Mouse (Mus musculus): ENCODE measurements around the gene Ppm1b. TPM values are rescaled to one million over a fixed set of nuclear protein-coding genes. Genes with fewer than 3 reads are reported as not detected.

The Ppm1b gene
- polyA plus RNA-seq, 1 experiment from 2014 or later = 91.4 TPM

GRCm38 (mm10) chr17:85038311-85038710 lies 81.8 kb downstream of the Ppm1b start:
- Histone ChIP-seq H3K9ac (replicated peaks) (no peak overlapping the region), H3K27me3 (no peaks in the 10 kb centered on the region), H3K4me3 (replicated peaks) (no peak overlapping the region), H3K4me2 (no peak overlapping the region), H3K36me3 (no peaks in the 10 kb centered on the region), H3K27ac (no peak overlapping the region), H3K4me1 (replicated peaks) (no peaks in the 10 kb centered on the region), H3K9me3 (no peaks in the 10 kb centered on the region)
- WGBS = 79% methylated on average over 4 of the region's 4 CpGs
- no peak for ATAC-seq (ENCODE audit: insufficient number of reproducible peaks, insufficient read depth, low FRiP score, low TSS enrichment, low read depth)

- ATAC-seq (ENCODE audit: insufficient number of reproducible peaks, insufficient read depth, low FRiP score, low TSS enrichment, low read depth) = no peak
Observed at GRCm38 (mm10) chr17:85038761-85039160, 82.2 kb downstream of the Ppm1b start.

GRCm38 (mm10) chr17:85040913-85041312 lies 84.4 kb downstream of the Ppm1b start:
- Histone ChIP-seq H3K4me3 (replicated peaks) (no peak overlapping the region), H3K27ac (no peak overlapping the region), H3K9ac (replicated peaks) (no peak overlapping the region), H3K27me3 (no peaks in the 10 kb centered on the region), H3K4me1 (replicated peaks) (no peaks in the 10 kb centered on the region), H3K36me3 (no peaks in the 10 kb centered on the region), H3K9me3 (no peaks in the 10 kb centered on the region), H3K4me2 (no peak overlapping the region)
- ATAC-seq (ENCODE audit: insufficient number of reproducible peaks, insufficient read depth, low FRiP score, low TSS enrichment, low read depth) = no peak
- 78% methylated on average over 7 of the region's 7 CpGs for WGBS

More at GRCm38 (mm10) chr17:85038761-85039160, 82.2 kb downstream of the Ppm1b start:
- H3K27ac ChIP-seq = no peak overlapping the region
- no peaks in the 10 kb centered on the region for H3K27me3 ChIP-seq
- no peak overlapping the region for H3K4me3 ChIP-seq (replicated peaks)
- no peak overlapping the region for H3K4me2 ChIP-seq
- no peaks in the 10 kb centered on the region for H3K36me3 ChIP-seq
- H3K9me3 ChIP-seq = no peaks in the 10 kb centered on the region
- H3K4me1 ChIP-seq (replicated peaks) = no peaks in the 10 kb centered on the region
- no peak overlapping the region for H3K9ac ChIP-seq (replicated peaks)
- 94% methylated on average over 5 of the region's 5 CpGs for WGBS

- Histone ChIP-seq H3K9ac (replicated peaks) (no peak overlapping the region), H3K4me2 (no peak overlapping the region), H3K4me1 (replicated peaks) (no peaks in the 10 kb centered on the region), H3K27me3 (no peaks in the 10 kb centered on the region), H3K27ac (no peak overlapping the region), H3K36me3 (no peaks in the 10 kb centered on the region), H3K4me3 (replicated peaks) (no peak overlapping the region), H3K9me3 (no peaks in the 10 kb centered on the region)
- 87% methylated on average over 6 of the region's 6 CpGs for WGBS
- no peak for ATAC-seq (ENCODE audit: insufficient number of reproducible peaks, insufficient read depth, low FRiP score, low TSS enrichment, low read depth)
Observed at GRCm38 (mm10) chr17:85042419-85042818, 85.9 kb downstream of the Ppm1b start.

- no peaks in the 10 kb centered on the region for H3K27me3 ChIP-seq
- ATAC-seq (ENCODE audit: insufficient number of reproducible peaks, insufficient read depth, low FRiP score, low TSS enrichment, low read depth) = no peak
- H3K4me1 ChIP-seq (replicated peaks) = no peaks in the 10 kb centered on the region
- H3K9ac ChIP-seq (replicated peaks) = no peak overlapping the region
- no peak overlapping the region for H3K27ac ChIP-seq
- no peaks in the 10 kb centered on the region for H3K9me3 ChIP-seq
- H3K36me3 ChIP-seq = no peaks in the 10 kb centered on the region
- no peak overlapping the region for H3K4me3 ChIP-seq (replicated peaks)
- no peak overlapping the region for H3K4me2 ChIP-seq
- WGBS = 81% methylated on average over 6 of the region's 6 CpGs
Observed at GRCm38 (mm10) chr17:85043404-85043816, 86.9 kb downstream of the Ppm1b start.

- Histone ChIP-seq H3K9ac (replicated peaks) (no peak overlapping the region), H3K9me3 (no peaks in the 10 kb centered on the region), H3K27ac (no peak overlapping the region), H3K4me1 (replicated peaks) (no peaks in the 10 kb centered on the region), H3K36me3 (no peaks in the 10 kb centered on the region), H3K4me2 (no peak overlapping the region), H3K27me3 (no peaks in the 10 kb centered on the region), H3K4me3 (replicated peaks) (no peak overlapping the region)
- ATAC-seq (ENCODE audit: insufficient number of reproducible peaks, insufficient read depth, low FRiP score, low TSS enrichment, low read depth) = no peak
- WGBS = 89% methylated on average over 5 of the region's 5 CpGs
Observed at GRCm38 (mm10) chr17:85044466-85044865, 87.9 kb downstream of the Ppm1b start.

GRCm38 (mm10) chr17:85045160-85045559 lies 88.6 kb downstream of the Ppm1b start:
- no peak overlapping the region for H3K4me3 ChIP-seq (replicated peaks)
- H3K9ac ChIP-seq (replicated peaks) = no peak overlapping the region
- no peak overlapping the region for H3K4me2 ChIP-seq
- no peaks in the 10 kb centered on the region for H3K27me3 ChIP-seq
- no peak for ATAC-seq (ENCODE audit: insufficient number of reproducible peaks, insufficient read depth, low FRiP score, low TSS enrichment, low read depth)
- H3K36me3 ChIP-seq = no peaks in the 10 kb centered on the region
- WGBS = 86% methylated on average over 12 of the region's 12 CpGs
- no peaks in the 10 kb centered on the region for H3K4me1 ChIP-seq (replicated peaks)
- H3K27ac ChIP-seq = no peak overlapping the region
- no peaks in the 10 kb centered on the region for H3K9me3 ChIP-seq

GRCm38 (mm10) chr17:85048379-85048778 lies 91.8 kb downstream of the Ppm1b start:
- 93% methylated on average over 5 of the region's 5 CpGs for WGBS
- H3K4me1 ChIP-seq (replicated peaks) = no peaks in the 10 kb centered on the region
- no peak overlapping the region for H3K4me2 ChIP-seq
- H3K27me3 ChIP-seq = no peaks in the 10 kb centered on the region
- ATAC-seq (ENCODE audit: insufficient number of reproducible peaks, insufficient read depth, low FRiP score, low TSS enrichment, low read depth) = no peak
- H3K27ac ChIP-seq = no peak overlapping the region
- no peak overlapping the region for H3K9ac ChIP-seq (replicated peaks)
- H3K9me3 ChIP-seq = no peaks in the 10 kb centered on the region
- H3K4me3 ChIP-seq (replicated peaks) = no peak overlapping the region
- no peaks in the 10 kb centered on the region for H3K36me3 ChIP-seq

GRCm38 (mm10) chr17:85058276-85058675 lies 101.7 kb downstream of the Ppm1b start:
- WGBS = 86% methylated on average over 7 of the region's 7 CpGs

GRCm38 (mm10) chr17:85059136-85059535 lies 102.6 kb downstream of the Ppm1b start:
- Histone ChIP-seq H3K4me3 (replicated peaks) (no peak overlapping the region), H3K4me1 (replicated peaks) (no peaks in the 10 kb centered on the region), H3K36me3 (peaks cover 19% of the 10 kb centered on the region), H3K4me2 (no peak overlapping the region), H3K27me3 (no peaks in the 10 kb centered on the region), H3K9me3 (no peaks in the 10 kb centered on the region), H3K9ac (replicated peaks) (no peak overlapping the region), H3K27ac (no peak overlapping the region)
- ATAC-seq (ENCODE audit: insufficient number of reproducible peaks, insufficient read depth, low FRiP score, low TSS enrichment, low read depth) = no peak
- 91% methylated on average over 6 of the region's 6 CpGs for WGBS

More at GRCm38 (mm10) chr17:85058276-85058675, 101.7 kb downstream of the Ppm1b start:
- Histone ChIP-seq H3K4me3 (replicated peaks) (no peak overlapping the region), H3K9me3 (no peaks in the 10 kb centered on the region), H3K36me3 (peaks cover 11% of the 10 kb centered on the region), H3K27ac (no peak overlapping the region), H3K9ac (replicated peaks) (no peak overlapping the region), H3K4me1 (replicated peaks) (no peaks in the 10 kb centered on the region), H3K4me2 (no peak overlapping the region), H3K27me3 (no peaks in the 10 kb centered on the region)
- no peak for ATAC-seq (ENCODE audit: insufficient number of reproducible peaks, insufficient read depth, low FRiP score, low TSS enrichment, low read depth)

GRCm38 (mm10) chr17:85063560-85063959 lies 107.0 kb downstream of the Ppm1b start:
- 93% methylated on average over 7 of the region's 7 CpGs for WGBS
- no peak overlapping the region for H3K4me2 ChIP-seq
- no peak for ATAC-seq (ENCODE audit: insufficient number of reproducible peaks, insufficient read depth, low FRiP score, low TSS enrichment, low read depth)
- H3K27ac ChIP-seq = no peak overlapping the region
- no peak overlapping the region for H3K9ac ChIP-seq (replicated peaks)
- H3K27me3 ChIP-seq = no peaks in the 10 kb centered on the region
- no peak overlapping the region for H3K4me3 ChIP-seq (replicated peaks)
- peaks cover 59% of the 10 kb centered on the region for H3K36me3 ChIP-seq
- H3K4me1 ChIP-seq (replicated peaks) = no peaks in the 10 kb centered on the region
- H3K9me3 ChIP-seq = no peaks in the 10 kb centered on the region

- Histone ChIP-seq H3K27ac (no peak overlapping the region), H3K4me1 (replicated peaks) (peaks cover 1% of the 10 kb centered on the region), H3K4me3 (replicated peaks) (no peak overlapping the region), H3K4me2 (no peak overlapping the region), H3K9me3 (no peaks in the 10 kb centered on the region), H3K9ac (replicated peaks) (no peak overlapping the region), H3K27me3 (no peaks in the 10 kb centered on the region), H3K36me3 (peaks cover 91% of the 10 kb centered on the region)
- WGBS = 96% methylated on average over 7 of the region's 7 CpGs
- no peak for ATAC-seq (ENCODE audit: insufficient number of reproducible peaks, insufficient read depth, low FRiP score, low TSS enrichment, low read depth)
Observed at GRCm38 (mm10) chr17:85067331-85067730, 110.8 kb downstream of the Ppm1b start.
